Mouse (Mus musculus): ENCODE results near the gene Padi4. TPM values are rescaled to one million over a fixed set of nuclear protein-coding genes. Genes with fewer than 3 reads are reported as not detected.

The Padi4 gene
- 0.35 TPM for polyA plus RNA-seq (2017; shearing (Covaris generic))

GRCm38 (mm10) chr4:140774025-140774800 is at the start of gene Padi4:
Gene Padi4, minus strand, starts transcription at chr4:140774236.

GRCm38 (mm10) chr4:140810458-140811260 is 36.6 kb upstream of the Padi4 start, which contains the start of gene Padi3:
Gene Padi3, minus strand, starts transcription at chr4:140810648.

GRCm38 (mm10) chr4:140742543-140742942 is 31.5 kb downstream of the Padi4 start, which contains the start of gene Padi6:
Gene Padi6, minus strand, starts transcription at chr4:140742643.

GRCm38 (mm10) chr4:140700269-140701018 is 73.6 kb downstream of the Padi4 start, which contains the start of gene Rcc2:
Gene Rcc2, plus strand, starts transcription at chr4:140700541.

Other genes with a start within 250 kb of the Padi4 start
- gene Arhgef10l, start 108.2 kb downstream of the Padi4 start, polyA plus RNA-seq (2017; shearing (Covaris generic)), result not detected
- gene Rcc2, start 73.7 kb downstream of the Padi4 start, polyA plus RNA-seq (2017; shearing (Covaris generic)), result 134 TPM
- not detected for gene Padi6, start 31.6 kb downstream of the Padi4 start, polyA plus RNA-seq (2017; shearing (Covaris generic))
- gene Padi3, start 36.4 kb upstream of the Padi4 start, polyA plus RNA-seq (2017; shearing (Covaris generic)), result 0.49 TPM
- 0.34 TPM for gene Padi1, start 71.5 kb upstream of the Padi4 start, polyA plus RNA-seq (2017; shearing (Covaris generic))
- 19.7 TPM for gene Padi2, start 132.1 kb upstream of the Padi4 start, polyA plus RNA-seq (2017; shearing (Covaris generic))
- 177 TPM for gene Sdhb, start 187.0 kb upstream of the Padi4 start, polyA plus RNA-seq (2017; shearing (Covaris generic))
- 33.3 TPM for gene Atp13a2, start 212.6 kb upstream of the Padi4 start, polyA plus RNA-seq (2017; shearing (Covaris generic))
- gene Mfap2, start 236.2 kb upstream of the Padi4 start, polyA plus RNA-seq (2017; shearing (Covaris generic)), result not detected